Mouse (Mus musculus) CD4-positive helper T cell, adult 2 months (primary cell): ENCODE measurements around the gene Nemp1.

Experiments
- DNase-seq: peaks from one replicate; pipeline ENCODE4 v3.0.0-alpha.2; 2012; ENCODE audit warnings: low read depth, missing footprints, low spot score

The Nemp1 gene

GRCm38 (mm10) chr10:127666501-127667268, at the start of gene Nemp1:
Nemp1 (plus strand) TSS chr10:127666901.
- DNase-seq, result peak; percentile 89

- no peak for DNase-seq
Measured at GRCm38 (mm10) chr10:127617294-127617693, 49.4 kb upstream of the Nemp1 start.

- DNase-seq, result no peak
Measured at GRCm38 (mm10) chr10:127618173-127618572, 48.5 kb upstream of the Nemp1 start.

- no peak for DNase-seq
Measured at GRCm38 (mm10) chr10:127619119-127619721, 47.5 kb upstream of the Nemp1 start.

GRCm38 (mm10) chr10:127619941-127620405, 46.7 kb upstream of the Nemp1 start:
- no peak for DNase-seq

GRCm38 (mm10) chr10:127620406-127621190, 46.1 kb upstream of the Nemp1 start, which contains the start of gene Lrp1:
Lrp1 (minus strand) TSS chr10:127621148.
- DNase-seq, result no peak

GRCm38 (mm10) chr10:127621191-127622056, 45.3 kb upstream of the Nemp1 start:
- DNase-seq, result peak; percentile 69

GRCm38 (mm10) chr10:127622057-127622392, 44.7 kb upstream of the Nemp1 start:
- peak; percentile 25 for DNase-seq

- DNase-seq, result no peak
Measured at GRCm38 (mm10) chr10:127622661-127623060, 44.0 kb upstream of the Nemp1 start.

- no peak for DNase-seq
Measured at GRCm38 (mm10) chr10:127623439-127624216, 43.1 kb upstream of the Nemp1 start.

GRCm38 (mm10) chr10:127626433-127626832, 40.3 kb upstream of the Nemp1 start:
- peak; percentile 48 for DNase-seq

GRCm38 (mm10) chr10:127631261-127632214, 35.2 kb upstream of the Nemp1 start:
- no peak for DNase-seq

- no peak for DNase-seq
Measured at GRCm38 (mm10) chr10:127632668-127633271, 33.9 kb upstream of the Nemp1 start.

- no peak for DNase-seq
Measured at GRCm38 (mm10) chr10:127640421-127640820, 26.3 kb upstream of the Nemp1 start.

- peak; percentile 87 for DNase-seq
Measured at GRCm38 (mm10) chr10:127641861-127642771, 24.6 kb upstream of the Nemp1 start.

- peak; percentile 92 for DNase-seq
Measured at GRCm38 (mm10) chr10:127642772-127643552, 23.7 kb upstream of the Nemp1 start, which contains the start of gene Stat6. Stat6 (plus strand) TSS chr10:127642986.
